Mouse (Mus musculus) macrophage (primary cell): Measurements from ENCODE around the gene Inpp4b. TPM values are rescaled to one million over a fixed set of nuclear protein-coding genes. Genes with fewer than 3 reads are reported as not detected.

Experiments used
- H3K27ac ChIP-seq: fragments of 350-480 bp; formaldehyde crosslinking; 2 replicates; pipeline ENCODE4 v1.9.0; 2021
- H3K36me3 ChIP-seq: fragments of 350-480 bp; formaldehyde crosslinking; 2 replicates; pipeline ENCODE4 v1.9.0; 2021; ENCODE audit errors: inconsistent target
- H3K4me3 ChIP-seq: fragments of 350-480 bp; formaldehyde crosslinking; 2 replicates; pipeline ENCODE4 v1.9.0; 2021; ENCODE audit errors: inconsistent target
- H3K79me2 ChIP-seq: fragments of 350-480 bp; formaldehyde crosslinking; 2 replicates; pipeline ENCODE4 v1.9.0; 2021; ENCODE audit errors: inconsistent target
- WGBS: methylation state at CpG from one replicate; pipeline ENCODE4 v1.1.7; 2026; ENCODE audit warnings: inconsistent platforms; ENCODE audit not compliant: missing documents; 5-methylcytosine and 5-hydroxymethylcytosine counted together
- polyA plus RNA-seq: library from polyadenylated mRNA; stranded (reverse); fragments of 250-400 nt; gene quantifications from 3 replicates; pipeline ENCODE4 v1.2.4, GENCODE M21; 2018; ENCODE audit warnings: inconsistent platforms

Inpp4b gene
- polyA plus RNA-seq, 1 experiment from 2014 or later, result 0.29 TPM

DNA sequence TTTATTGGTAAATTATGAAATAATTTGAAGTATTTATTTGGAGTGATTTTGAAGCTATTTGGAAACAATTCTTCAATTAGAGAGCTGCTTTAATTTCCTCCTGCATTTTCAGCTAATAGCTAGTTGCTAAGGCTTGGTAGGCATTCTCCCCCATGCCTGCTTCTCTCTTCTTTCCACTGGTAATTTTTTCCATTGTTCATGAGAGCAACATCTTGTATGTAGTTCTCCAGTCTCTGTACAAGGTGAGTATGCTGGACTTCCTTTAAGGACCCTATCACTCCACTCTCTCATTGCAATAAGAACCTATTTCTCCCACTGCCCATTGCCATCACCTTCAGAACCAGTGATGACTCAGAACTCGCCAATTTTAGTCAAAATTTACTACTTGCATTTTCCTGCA is 292.7 kb downstream of the Inpp4b start:
- WGBS, result 100% methylated on average over 1 of the region's 1 CpGs
- Histone ChIP-seq H3K4me3 (no peak overlapping the region), H3K79me2 (no peaks in the 10 kb centered on the region), H3K36me3 (no peaks in the 10 kb centered on the region), H3K27ac (no peak overlapping the region)

DNA sequence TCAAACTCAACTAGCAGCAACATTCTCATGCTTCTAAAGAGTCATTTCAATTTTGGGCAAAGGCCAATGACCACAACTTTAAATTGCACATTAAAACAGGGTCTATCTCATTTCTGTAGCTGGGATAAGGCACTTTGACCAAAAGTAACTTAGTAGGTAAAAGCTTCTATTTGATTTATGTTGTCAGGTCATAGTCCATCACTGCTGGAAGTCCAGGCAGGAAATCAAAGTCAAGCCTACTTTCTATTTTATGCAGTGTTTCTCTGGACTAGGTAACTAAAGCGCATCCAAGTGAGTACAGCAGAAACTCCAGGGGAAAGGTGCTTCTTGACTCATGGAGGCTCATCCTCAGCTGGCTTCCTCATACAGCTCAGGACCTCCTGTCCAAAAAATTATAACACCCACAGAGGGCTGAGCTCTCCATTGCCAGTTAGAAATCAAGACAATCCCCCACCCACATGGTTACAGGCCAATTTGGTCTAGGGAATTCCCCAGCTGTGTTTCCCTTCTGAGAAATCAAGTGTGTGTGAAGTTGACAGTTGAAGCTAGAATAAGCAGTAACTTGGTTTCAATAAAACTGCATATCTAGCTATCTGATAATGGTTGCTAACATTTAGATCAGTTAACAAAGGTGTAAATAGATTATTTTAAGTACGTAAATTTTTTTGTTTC is 293.7 kb downstream of the Inpp4b start:
- 89% methylated on average over 2 of the region's 2 CpGs for WGBS
- no peaks in the 10 kb centered on the region for H3K79me2 ChIP-seq
- no peak overlapping the region for H3K4me3 ChIP-seq
- H3K36me3 ChIP-seq, result no peaks in the 10 kb centered on the region
- no peak overlapping the region for H3K27ac ChIP-seq

DNA sequence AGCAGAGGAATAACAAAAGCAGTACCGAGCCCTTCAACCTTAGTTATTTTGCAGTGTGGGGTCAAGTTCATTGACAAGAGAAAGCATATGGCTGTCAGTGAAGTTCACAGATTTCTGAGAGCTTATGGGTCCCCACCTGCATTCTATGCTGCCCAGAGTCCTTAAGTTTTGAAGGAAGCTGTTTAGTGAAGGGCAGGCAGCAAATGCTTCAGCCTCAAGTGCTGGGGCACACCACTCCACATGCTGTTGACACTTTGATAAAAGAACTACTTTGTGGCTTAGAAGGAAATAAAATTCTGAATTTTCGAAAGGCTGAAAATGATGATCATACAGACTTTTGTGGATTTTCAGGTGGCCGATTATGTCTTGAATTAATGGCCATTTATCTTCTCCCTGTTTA is 296.1 kb downstream of the Inpp4b start:
- Histone ChIP-seq H3K36me3 (no peaks in the 10 kb centered on the region), H3K4me3 (no peak overlapping the region), H3K79me2 (no peaks in the 10 kb centered on the region), H3K27ac (no peak overlapping the region)
- 96% methylated on average over 3 of the region's 3 CpGs for WGBS

DNA sequence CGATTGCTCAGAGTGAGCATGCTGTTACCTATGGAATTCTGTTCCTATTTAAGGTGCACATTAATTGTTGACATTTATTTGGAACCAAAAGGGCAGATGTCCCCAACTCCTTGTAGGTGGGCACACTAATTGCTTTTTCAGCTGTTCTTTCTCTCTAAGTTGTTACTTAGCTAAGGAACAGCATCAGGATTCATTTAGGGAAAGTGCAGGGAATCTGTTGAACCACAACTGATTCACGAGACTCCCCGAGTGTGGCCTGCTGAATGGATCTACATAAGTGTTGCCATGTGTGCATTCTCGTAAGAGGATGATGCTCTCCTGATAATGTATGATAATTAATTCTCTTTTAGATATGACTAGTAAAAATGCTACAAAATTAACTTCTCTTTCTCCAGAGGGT is 297.5 kb downstream of the Inpp4b start:
- 91% methylated on average over 4 of the region's 4 CpGs for WGBS
- Histone ChIP-seq H3K36me3 (no peaks in the 10 kb centered on the region), H3K27ac (no peak overlapping the region), H3K79me2 (no peaks in the 10 kb centered on the region), H3K4me3 (no peak overlapping the region)

DNA sequence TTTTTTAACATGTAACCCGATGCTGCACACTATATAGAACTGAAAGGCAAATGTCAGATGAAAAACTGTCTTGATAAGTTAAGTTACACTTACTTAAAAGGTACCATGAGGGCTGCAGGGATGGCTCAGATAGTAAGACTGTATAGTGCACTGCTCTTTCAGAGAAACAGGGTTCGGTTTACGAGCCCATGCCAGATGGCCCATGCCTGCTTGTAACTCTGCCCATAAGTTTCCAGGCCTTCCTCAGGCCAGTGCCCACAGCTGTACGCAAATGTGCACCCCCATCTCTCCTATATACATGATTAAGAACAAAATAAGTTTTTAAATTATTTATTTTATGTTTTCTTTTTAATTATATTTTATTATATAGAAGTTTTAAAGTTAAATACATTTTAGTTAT is 300.7 kb downstream of the Inpp4b start:
- no peak overlapping the region for H3K27ac ChIP-seq
- 98% methylated on average over 4 of the region's 4 CpGs for WGBS
- no peaks in the 10 kb centered on the region for H3K36me3 ChIP-seq
- no peak overlapping the region for H3K4me3 ChIP-seq
- no peaks in the 10 kb centered on the region for H3K79me2 ChIP-seq

DNA sequence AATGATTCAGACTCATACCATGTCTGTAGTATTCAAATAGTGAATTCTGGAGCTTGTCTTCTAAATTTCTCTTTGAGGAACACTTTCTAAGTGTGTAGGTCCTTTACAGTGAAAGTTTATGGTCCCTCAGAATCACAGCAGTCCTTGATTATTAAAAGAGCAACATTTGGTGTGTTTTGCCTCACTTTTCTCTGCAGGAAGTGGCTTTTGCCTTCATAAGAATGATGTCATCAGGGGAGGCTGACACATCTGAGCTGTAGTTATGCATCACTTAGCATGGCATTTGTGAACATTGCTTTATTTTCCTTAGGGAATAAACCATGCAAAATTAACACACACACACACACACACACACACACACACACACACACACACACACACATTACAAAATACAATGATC is 349.8 kb downstream of the Inpp4b start:
- no peak overlapping the region for H3K4me3 ChIP-seq
- H3K36me3 ChIP-seq, result no peaks in the 10 kb centered on the region
- H3K27ac ChIP-seq, result no peak overlapping the region
- H3K79me2 ChIP-seq, result no peaks in the 10 kb centered on the region

DNA sequence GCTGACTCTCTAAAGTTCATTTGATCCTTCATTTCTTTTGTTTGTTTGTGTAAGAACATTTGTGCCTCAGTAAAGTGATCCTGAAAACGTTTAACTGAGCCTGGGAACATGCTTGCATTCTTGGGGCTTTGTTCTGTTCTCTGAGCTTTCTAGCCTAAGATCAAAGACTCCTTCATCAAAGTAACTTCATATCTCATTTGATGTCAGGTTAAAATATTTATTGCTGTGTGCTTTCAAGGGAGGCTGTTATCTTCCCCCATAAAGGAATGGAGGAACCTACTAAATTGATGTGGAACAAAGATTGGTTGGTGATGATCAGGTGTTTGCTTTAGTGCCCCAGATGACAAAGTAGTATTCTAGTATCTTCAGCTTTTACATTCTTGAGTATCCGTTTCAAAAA is 352.5 kb downstream of the Inpp4b start:
- WGBS, result 76% methylated on average over 2 of the region's 2 CpGs
- no peak overlapping the region for H3K4me3 ChIP-seq
- H3K36me3 ChIP-seq, result no peaks in the 10 kb centered on the region
- no peak overlapping the region for H3K27ac ChIP-seq
- H3K79me2 ChIP-seq, result no peaks in the 10 kb centered on the region

DNA sequence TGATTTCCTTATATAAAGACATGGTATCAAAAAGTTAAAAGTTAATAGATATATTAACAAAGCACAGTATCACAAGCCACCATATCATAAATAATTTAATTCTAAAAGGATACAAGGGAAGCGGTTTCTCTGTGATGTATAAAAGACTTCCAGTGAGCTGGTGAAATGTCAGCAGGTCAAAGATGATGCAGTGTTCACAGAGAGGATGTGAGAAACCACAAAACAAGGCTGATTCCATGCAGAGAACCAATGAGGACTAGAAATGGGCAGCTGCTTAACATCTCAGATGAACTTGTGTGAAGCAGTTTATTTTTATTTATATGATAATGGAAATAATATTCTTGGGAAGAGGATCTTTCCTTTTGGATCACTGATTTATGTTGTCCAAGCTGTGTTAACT is 359.7 kb downstream of the Inpp4b start:
- H3K79me2 ChIP-seq, result no peaks in the 10 kb centered on the region
- H3K4me3 ChIP-seq, result no peak overlapping the region
- 86% methylated on average over 1 of the region's 1 CpGs for WGBS
- no peak overlapping the region for H3K27ac ChIP-seq
- H3K36me3 ChIP-seq, result no peaks in the 10 kb centered on the region

DNA sequence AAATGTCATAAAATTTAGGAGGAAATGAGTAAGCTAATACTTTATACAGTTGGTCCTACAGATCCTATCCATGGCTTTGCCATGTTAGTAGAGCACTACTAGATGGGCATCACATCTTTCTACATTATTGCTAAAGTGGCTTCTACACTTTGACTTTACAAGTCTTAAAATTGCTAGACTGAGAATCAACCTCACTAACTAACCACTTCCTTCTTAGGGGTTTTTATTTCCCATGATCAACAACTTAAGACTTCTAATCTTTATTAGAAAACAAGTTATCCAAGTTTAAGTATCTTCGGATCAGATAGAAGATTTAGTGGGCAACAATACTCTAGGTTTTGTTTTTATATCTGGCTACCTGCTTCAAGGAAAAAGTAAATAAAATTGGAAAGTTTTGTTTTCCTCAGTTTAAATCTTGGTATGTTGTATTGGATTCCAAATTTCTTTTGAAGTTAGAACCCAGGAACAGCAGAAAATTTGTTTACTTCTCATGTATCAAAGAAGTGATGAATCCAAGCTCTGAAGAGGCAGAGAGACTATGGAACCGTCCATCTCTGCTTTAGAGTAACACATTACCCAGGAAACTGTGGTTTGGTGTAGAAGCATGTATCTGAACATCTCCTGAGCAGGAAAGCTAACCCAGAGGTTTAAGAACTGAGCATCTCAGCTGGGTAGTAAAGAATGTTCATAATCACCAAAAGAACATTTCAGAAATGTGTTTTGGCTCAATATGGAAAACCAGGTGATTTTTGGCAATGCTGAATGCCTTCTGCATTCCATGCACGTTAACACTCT is 361.4 kb downstream of the Inpp4b start:
- no peaks in the 10 kb centered on the region for H3K79me2 ChIP-seq
- WGBS, result 52% methylated on average over 3 of the region's 3 CpGs
- no peaks in the 10 kb centered on the region for H3K36me3 ChIP-seq
- no peak overlapping the region for H3K4me3 ChIP-seq
- H3K27ac ChIP-seq, result no peak overlapping the region

DNA sequence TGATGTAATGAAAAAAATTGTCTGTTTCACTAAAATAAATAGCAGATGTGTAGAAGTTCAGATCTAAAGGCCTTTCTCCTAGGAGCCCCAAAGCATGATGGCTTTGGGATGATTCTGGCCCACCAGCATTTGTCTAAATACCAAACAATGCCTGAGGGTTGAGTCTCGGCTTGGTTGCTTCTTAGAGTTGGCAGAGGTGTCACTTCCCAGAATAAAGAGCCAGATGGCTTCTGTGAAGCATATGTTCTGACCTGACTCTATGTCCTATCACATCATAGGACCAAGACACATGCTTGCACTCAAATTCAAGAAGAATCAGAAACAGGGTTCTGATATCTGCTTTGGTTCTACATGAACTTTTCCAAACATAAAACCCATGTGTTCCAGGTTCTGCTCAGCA is 365.1 kb downstream of the Inpp4b start:
- H3K79me2 ChIP-seq, result no peaks in the 10 kb centered on the region
- H3K36me3 ChIP-seq, result no peaks in the 10 kb centered on the region
- 80% methylated on average over 1 of the region's 1 CpGs for WGBS
- no peak overlapping the region for H3K27ac ChIP-seq
- no peak overlapping the region for H3K4me3 ChIP-seq

DNA sequence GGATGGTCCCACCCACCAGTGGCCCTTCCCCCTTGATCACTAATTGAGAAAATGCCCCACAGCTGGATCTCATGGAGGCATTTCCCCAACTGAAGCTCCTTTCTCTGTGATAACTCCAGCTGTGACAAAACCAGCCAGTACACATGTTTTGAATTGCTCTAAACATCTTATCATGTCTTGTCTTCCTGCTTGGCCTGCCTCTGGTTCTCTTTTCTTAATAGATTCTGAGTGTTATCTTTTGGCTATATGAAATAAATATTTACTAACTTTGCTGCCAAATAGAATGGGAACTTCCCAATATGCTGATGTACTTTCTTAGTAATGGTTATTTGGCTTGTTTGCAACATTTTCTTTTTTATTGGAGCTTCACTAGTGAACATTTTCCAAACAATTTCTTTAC is 389.0 kb downstream of the Inpp4b start:
- H3K79me2 ChIP-seq, result no peaks in the 10 kb centered on the region

DNA sequence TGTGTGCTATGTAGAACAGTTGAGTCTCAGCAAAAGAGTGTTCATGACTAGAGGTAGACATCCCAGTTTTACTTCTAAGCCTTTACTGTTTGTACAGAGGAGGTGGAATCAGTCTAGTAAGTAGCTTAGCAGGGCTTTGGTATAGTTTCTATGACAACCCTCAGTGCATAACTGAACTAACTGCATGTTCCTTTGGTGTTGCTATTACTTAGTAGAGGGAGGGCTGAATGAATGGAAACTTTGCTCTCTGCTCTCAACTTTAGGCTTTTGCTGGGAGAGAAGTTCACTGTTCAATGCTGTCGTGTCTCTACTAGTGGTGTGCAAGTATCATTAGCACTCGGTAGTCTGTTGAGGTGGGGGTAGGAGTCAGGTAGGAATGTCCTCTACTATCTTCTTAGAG is 393.3 kb downstream of the Inpp4b start:
- Histone ChIP-seq H3K27ac (no peak overlapping the region), H3K4me3 (no peak overlapping the region), H3K36me3 (no peaks in the 10 kb centered on the region), H3K79me2 (no peaks in the 10 kb centered on the region)
- WGBS, result 98% methylated on average over 2 of the region's 2 CpGs

More for the DNA sequence above, 389.0 kb downstream of the Inpp4b start:
- no peak overlapping the region for H3K27ac ChIP-seq
- no peak overlapping the region for H3K4me3 ChIP-seq
- H3K36me3 ChIP-seq, result no peaks in the 10 kb centered on the region

DNA sequence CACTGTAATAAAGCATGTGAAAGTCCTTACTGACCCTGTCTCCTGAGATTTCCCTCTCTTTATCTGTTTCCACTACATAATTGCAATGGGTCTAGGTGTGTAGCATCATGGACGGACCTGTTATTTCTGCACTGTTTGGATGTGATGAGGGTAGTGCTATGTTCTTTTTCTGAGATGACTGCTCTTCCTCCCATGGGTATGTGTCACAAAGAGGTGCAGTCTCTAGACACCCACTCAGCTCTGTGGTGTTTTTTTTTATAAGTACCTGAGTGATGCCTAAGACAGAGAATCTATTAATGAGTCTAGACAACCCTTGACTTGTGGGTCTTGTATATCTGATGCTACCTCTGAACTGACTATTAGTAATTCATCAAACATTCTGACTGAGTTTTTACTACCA is 393.7 kb downstream of the Inpp4b start:
- no peaks in the 10 kb centered on the region for H3K36me3 ChIP-seq
- no peaks in the 10 kb centered on the region for H3K79me2 ChIP-seq
- no peak overlapping the region for H3K27ac ChIP-seq
- H3K4me3 ChIP-seq, result no peak overlapping the region
- WGBS, result 100% methylated on average over 1 of the region's 1 CpGs

DNA sequence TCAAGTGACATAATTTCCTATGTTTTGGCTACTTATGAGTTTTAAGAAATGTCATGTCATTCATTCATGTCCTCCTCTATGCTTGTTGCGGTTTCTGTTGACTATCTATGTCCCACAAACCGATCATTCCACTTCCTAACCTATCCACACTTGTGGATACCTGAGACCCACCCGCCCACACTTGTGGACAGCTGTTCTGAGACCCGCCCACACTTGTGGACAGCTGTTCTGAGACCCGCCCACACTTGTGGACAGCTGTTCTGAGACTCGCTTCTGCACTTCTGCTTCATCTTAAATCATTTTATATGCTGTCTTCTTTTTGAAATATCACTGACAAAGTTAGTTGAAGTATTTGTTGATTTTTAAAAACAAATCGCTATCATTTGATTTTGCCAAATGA is 400.2 kb downstream of the Inpp4b start:
- no peaks in the 10 kb centered on the region for H3K36me3 ChIP-seq
- no peak overlapping the region for H3K27ac ChIP-seq
- H3K4me3 ChIP-seq, result no peak overlapping the region
- 91% methylated on average over 7 of the region's 7 CpGs for WGBS
- H3K79me2 ChIP-seq, result no peaks in the 10 kb centered on the region

DNA sequence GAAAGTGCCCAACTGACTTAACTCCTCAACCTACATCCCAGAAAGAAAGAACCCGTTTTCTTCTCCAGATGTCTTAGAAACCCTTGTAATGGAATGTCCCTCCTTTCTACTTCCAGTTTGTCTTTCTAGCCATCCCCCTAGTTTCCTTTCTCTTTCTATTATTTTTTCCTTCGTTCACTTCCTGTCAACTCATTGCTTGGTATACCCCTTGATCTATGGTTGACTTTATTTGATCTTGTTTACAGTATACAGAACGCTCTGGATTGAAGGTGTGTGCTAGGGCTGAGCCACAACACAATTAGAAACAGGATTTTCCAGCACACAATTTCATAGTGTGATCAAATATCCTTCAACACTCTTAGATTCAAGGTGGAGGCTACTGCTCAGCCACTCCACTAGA is 400.7 kb downstream of the Inpp4b start:
- H3K36me3 ChIP-seq, result no peaks in the 10 kb centered on the region
- WGBS, result 81% methylated on average over 3 of the region's 3 CpGs
- H3K27ac ChIP-seq, result no peak overlapping the region
- no peak overlapping the region for H3K4me3 ChIP-seq
- no peaks in the 10 kb centered on the region for H3K79me2 ChIP-seq

DNA sequence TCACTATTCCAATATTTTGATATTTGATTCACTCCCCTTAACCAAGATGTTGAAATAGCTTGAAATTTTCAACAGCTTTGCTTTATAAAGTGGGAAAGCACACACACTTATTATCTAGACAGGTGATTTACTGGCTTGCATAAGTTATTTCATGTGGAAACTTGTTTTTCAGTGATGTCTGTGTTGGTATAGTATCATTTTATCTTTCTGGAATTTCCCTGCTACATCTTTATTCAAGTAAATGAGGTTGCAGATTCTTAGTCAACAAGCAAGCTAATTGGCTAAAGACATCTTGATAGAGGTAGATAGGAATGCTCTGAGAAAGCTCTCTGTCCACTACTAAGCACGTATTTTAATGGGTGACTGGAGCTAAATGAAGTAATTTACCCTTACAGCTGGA is 403.1 kb downstream of the Inpp4b start:
- Histone ChIP-seq H3K79me2 (no peaks in the 10 kb centered on the region), H3K27ac (no peak overlapping the region), H3K4me3 (no peak overlapping the region), H3K36me3 (no peaks in the 10 kb centered on the region)
- 82% methylated on average over 1 of the region's 1 CpGs for whole genome bisulfite sequencing
